Mouse (Mus musculus): Measurements from ENCODE around the gene Apoc4. TPM values are rescaled to one million over a fixed set of nuclear protein-coding genes. Genes with fewer than 3 reads are reported as not detected.

Apoc4 gene
- polyA plus RNA-seq (2014; fragmentation: Illumina TruSeq; extraction: RNeasy Lipid Tissue Mini Kit (QIAGEN cat#74804); ENCODE audit: low read depth, low replicate concordance): 3.5 TPM

GRCm38 (mm10) chr7:19681202-19681694, at the start of gene Apoc4, which contains the start of gene Gm44805:
Gene Apoc4, minus strand, starts transcription at chr7:19681479.
Gene Gm44805, minus strand, starts transcription at chr7:19681423.

GRCm38 (mm10) chr7:19715239-19716054, 34.2 kb upstream of the Apoc4 start, which contains the start of gene Tomm40:
Gene Tomm40, minus strand, starts transcription at chr7:19715438.

GRCm38 (mm10) chr7:19698907-19699826, 17.9 kb upstream of the Apoc4 start, which contains the start of gene Apoe:
Gene Apoe, minus strand, starts transcription at chr7:19699188.

GRCm38 (mm10) chr7:19691873-19692865, 10.9 kb upstream of the Apoc4 start, which contains the start of gene Apoc1:
Gene Apoc1, minus strand, starts transcription at chr7:19692660.

GRCm38 (mm10) chr7:19677872-19678271, 3.4 kb downstream of the Apoc4 start, which contains the start of gene Apoc2:
Gene Apoc2, minus strand, starts transcription at chr7:19677941.

GRCm38 (mm10) chr7:19664955-19665841, 16.1 kb downstream of the Apoc4 start, which contains the start of gene Clptm1:
Gene Clptm1, minus strand, starts transcription at chr7:19665033.

GRCm38 (mm10) chr7:19629361-19629734, 51.9 kb downstream of the Apoc4 start, which contains the start of gene Relb:
Gene Relb, minus strand, starts transcription at chr7:19629438.

Other genes with a start within 250 kb of the Apoc4 start
- gene Mark4, start 222.7 kb downstream of the Apoc4 start, polyA plus RNA-seq (2014; fragmentation: Illumina TruSeq; extraction: RNeasy Lipid Tissue Mini Kit (QIAGEN cat#74804); ENCODE audit: low read depth, low replicate concordance): 16.4 TPM
- gene Exoc3l2, start 218.1 kb downstream of the Apoc4 start, polyA plus RNA-seq (2014; fragmentation: Illumina TruSeq; extraction: RNeasy Lipid Tissue Mini Kit (QIAGEN cat#74804); ENCODE audit: low read depth, low replicate concordance): 1.4 TPM
- 2.7 TPM for gene Bloc1s3, start 173.1 kb downstream of the Apoc4 start, polyA plus RNA-seq (2014; fragmentation: Illumina TruSeq; extraction: RNeasy Lipid Tissue Mini Kit (QIAGEN cat#74804); ENCODE audit: low read depth, low replicate concordance)
- 23.6 TPM for gene Trappc6a, start 173.1 kb downstream of the Apoc4 start, polyA plus RNA-seq (2014; fragmentation: Illumina TruSeq; extraction: RNeasy Lipid Tissue Mini Kit (QIAGEN cat#74804); ENCODE audit: low read depth, low replicate concordance)
- not detected for gene Nkpd1, start 163.6 kb downstream of the Apoc4 start, polyA plus RNA-seq (2014; fragmentation: Illumina TruSeq; extraction: RNeasy Lipid Tissue Mini Kit (QIAGEN cat#74804); ENCODE audit: low read depth, low replicate concordance)
- 69.0 TPM for gene Ppp1r37, start 118.4 kb downstream of the Apoc4 start, polyA plus RNA-seq (2014; fragmentation: Illumina TruSeq; extraction: RNeasy Lipid Tissue Mini Kit (QIAGEN cat#74804); ENCODE audit: low read depth, low replicate concordance)
- 1.1 TPM for gene Zfp296, start 104.2 kb downstream of the Apoc4 start, polyA plus RNA-seq (2014; fragmentation: Illumina TruSeq; extraction: RNeasy Lipid Tissue Mini Kit (QIAGEN cat#74804); ENCODE audit: low read depth, low replicate concordance)
- gene Gemin7, start 103.9 kb downstream of the Apoc4 start, polyA plus RNA-seq (2014; fragmentation: Illumina TruSeq; extraction: RNeasy Lipid Tissue Mini Kit (QIAGEN cat#74804); ENCODE audit: low read depth, low replicate concordance): 53.3 TPM
- 35.4 TPM for gene Clasrp, start 77.0 kb downstream of the Apoc4 start, polyA plus RNA-seq (2014; fragmentation: Illumina TruSeq; extraction: RNeasy Lipid Tissue Mini Kit (QIAGEN cat#74804); ENCODE audit: low read depth, low replicate concordance)
- gene Relb, start 52.0 kb downstream of the Apoc4 start, polyA plus RNA-seq (2014; fragmentation: Illumina TruSeq; extraction: RNeasy Lipid Tissue Mini Kit (QIAGEN cat#74804); ENCODE audit: low read depth, low replicate concordance): 8.3 TPM
- 73.7 TPM for gene Clptm1, start 16.4 kb downstream of the Apoc4 start, polyA plus RNA-seq (2014; fragmentation: Illumina TruSeq; extraction: RNeasy Lipid Tissue Mini Kit (QIAGEN cat#74804); ENCODE audit: low read depth, low replicate concordance)
- gene Apoc2, start 3.5 kb downstream of the Apoc4 start, polyA plus RNA-seq (2014; fragmentation: Illumina TruSeq; extraction: RNeasy Lipid Tissue Mini Kit (QIAGEN cat#74804); ENCODE audit: low read depth, low replicate concordance): 1.0 TPM
- not detected for gene Gm44805, start 56 bp downstream of the Apoc4 start, polyA plus RNA-seq (2014; fragmentation: Illumina TruSeq; extraction: RNeasy Lipid Tissue Mini Kit (QIAGEN cat#74804); ENCODE audit: low read depth, low replicate concordance)
- 21.5 TPM for gene Apoc1, start 11.2 kb upstream of the Apoc4 start, polyA plus RNA-seq (2014; fragmentation: Illumina TruSeq; extraction: RNeasy Lipid Tissue Mini Kit (QIAGEN cat#74804); ENCODE audit: low read depth, low replicate concordance)
- gene Apoe, start 17.7 kb upstream of the Apoc4 start, polyA plus RNA-seq (2014; fragmentation: Illumina TruSeq; extraction: RNeasy Lipid Tissue Mini Kit (QIAGEN cat#74804); ENCODE audit: low read depth, low replicate concordance): 747 TPM
- gene Tomm40, start 34.0 kb upstream of the Apoc4 start, polyA plus RNA-seq (2014; fragmentation: Illumina TruSeq; extraction: RNeasy Lipid Tissue Mini Kit (QIAGEN cat#74804); ENCODE audit: low read depth, low replicate concordance): 73.7 TPM
- 32.1 TPM for gene Nectin2, start 69.0 kb upstream of the Apoc4 start, polyA plus RNA-seq (2014; fragmentation: Illumina TruSeq; extraction: RNeasy Lipid Tissue Mini Kit (QIAGEN cat#74804); ENCODE audit: low read depth, low replicate concordance)
- 183 TPM for gene Bcam, start 89.5 kb upstream of the Apoc4 start, polyA plus RNA-seq (2014; fragmentation: Illumina TruSeq; extraction: RNeasy Lipid Tissue Mini Kit (QIAGEN cat#74804); ENCODE audit: low read depth, low replicate concordance)
- 0.45 TPM for gene Cblc, start 115.3 kb upstream of the Apoc4 start, polyA plus RNA-seq (2014; fragmentation: Illumina TruSeq; extraction: RNeasy Lipid Tissue Mini Kit (QIAGEN cat#74804); ENCODE audit: low read depth, low replicate concordance)
- 5.8 TPM for gene Bcl3, start 141.3 kb upstream of the Apoc4 start, polyA plus RNA-seq (2014; fragmentation: Illumina TruSeq; extraction: RNeasy Lipid Tissue Mini Kit (QIAGEN cat#74804); ENCODE audit: low read depth, low replicate concordance)
- gene Gm19345, start 170.5 kb upstream of the Apoc4 start, polyA plus RNA-seq (2014; fragmentation: Illumina TruSeq; extraction: RNeasy Lipid Tissue Mini Kit (QIAGEN cat#74804); ENCODE audit: low read depth, low replicate concordance): not detected
- not detected for gene Ceacam16, start 179.8 kb upstream of the Apoc4 start, polyA plus RNA-seq (2014; fragmentation: Illumina TruSeq; extraction: RNeasy Lipid Tissue Mini Kit (QIAGEN cat#74804); ENCODE audit: low read depth, low replicate concordance)
- gene Ceacam19, start 206.5 kb upstream of the Apoc4 start, polyA plus RNA-seq (2014; fragmentation: Illumina TruSeq; extraction: RNeasy Lipid Tissue Mini Kit (QIAGEN cat#74804); ENCODE audit: low read depth, low replicate concordance): not detected
- gene Pvr, start 239.7 kb upstream of the Apoc4 start, polyA plus RNA-seq (2014; fragmentation: Illumina TruSeq; extraction: RNeasy Lipid Tissue Mini Kit (QIAGEN cat#74804); ENCODE audit: low read depth, low replicate concordance): 37.7 TPM

Measured in heart, adult 10 weeks (tissue).